Mouse (Mus musculus) ES-Bruce4 (cell line): ENCODE measurements around the gene Rnf130. TPM values are rescaled to one million over a fixed set of nuclear protein-coding genes. Genes with fewer than 3 reads are reported as not detected.

Experiments
- H3K27ac ChIP-seq: 2 replicates; pipeline ENCODE4 v1.5.1; 2012; ENCODE audit warnings: low read length, inconsistent platforms; ENCODE audit not compliant: insufficient read depth
- H3K27me3 ChIP-seq: 2 replicates; pipeline ENCODE4 v1.6.1; 2012; ENCODE audit warnings: mild to moderate bottlenecking, low read length, inconsistent platforms; ENCODE audit not compliant: control insufficient read depth, poor library complexity, insufficient read depth, severe bottlenecking
- H3K36me3 ChIP-seq: 2 replicates; pipeline ENCODE4 v1.6.1; 2012; ENCODE audit warnings: inconsistent platforms, mild to moderate bottlenecking, low read length, moderate library complexity; ENCODE audit not compliant: control insufficient read depth, poor library complexity, insufficient read depth, severe bottlenecking
- H3K4me1 ChIP-seq: one replicate; pipeline ENCODE4 v1.8.1; 2011; ENCODE audit warnings: low read length; ENCODE audit not compliant: control insufficient read depth, insufficient read depth
- H3K4me3 ChIP-seq: 2 replicates; pipeline ENCODE4 v1.5.1; 2011; ENCODE audit warnings: low read depth, mild to moderate bottlenecking, low read length
- H3K9ac ChIP-seq: 2 replicates; pipeline ENCODE4 v1.6.1; 2012; ENCODE audit warnings: low read depth, mild to moderate bottlenecking, inconsistent platforms; ENCODE audit not compliant: poor library complexity, severe bottlenecking
- H3K9me3 ChIP-seq: replicated peaks from 2 replicates; pipeline ENCODE4 v1.6.1; 2012; ENCODE audit warnings: mild to moderate bottlenecking, low read length, inconsistent platforms; ENCODE audit not compliant: control insufficient read depth, poor library complexity, insufficient read depth, severe bottlenecking
- CTCF ChIP-seq: IDR thresholded peaks from one replicate; pipeline ENCODE4 v1.8.1; 2011; ENCODE audit warnings: low read depth, low read length
- EP300 ChIP-seq: IDR thresholded peaks from 2 replicates; pipeline ENCODE4 v1.6.1; 2011; ENCODE audit warnings: low read depth, low read length; ENCODE audit not compliant: insufficient read depth
- POLR2A ChIP-seq: IDR thresholded peaks from one replicate; pipeline ENCODE4 v1.8.1; 2011; ENCODE audit warnings: low read length; ENCODE audit not compliant: insufficient read depth
- polyA plus RNA-seq: library from polyadenylated mRNA; stranded (reverse); fragments of >200 nt; gene quantifications from 2 replicates; pipeline ENCODE4 v1.2.4, GENCODE M21; 2011; ENCODE audit warnings: low read depth; ENCODE audit not compliant: missing spikeins, insufficient read depth, insufficient read length

Rnf130 gene
- polyA plus RNA-seq, 1 experiment = 21.8 TPM

GRCm38 (mm10) chr11:50081365-50082190 is 56.4 kb downstream of the Rnf130 start:
- Histone ChIP-seq H3K4me3 (no peak overlapping the region), H3K4me1 (no peaks in the 10 kb centered on the region), H3K36me3 (no peaks in the 10 kb centered on the region), H3K27me3 (no peaks in the 10 kb centered on the region), H3K27ac (no peak overlapping the region), H3K9me3 (no peaks in the 10 kb centered on the region), H3K9ac (no peak overlapping the region)
- TF ChIP-seq POLR2A = no peak
- TF ChIP-seq CTCF = no peak
- no peak for TF ChIP-seq EP300

DNA sequence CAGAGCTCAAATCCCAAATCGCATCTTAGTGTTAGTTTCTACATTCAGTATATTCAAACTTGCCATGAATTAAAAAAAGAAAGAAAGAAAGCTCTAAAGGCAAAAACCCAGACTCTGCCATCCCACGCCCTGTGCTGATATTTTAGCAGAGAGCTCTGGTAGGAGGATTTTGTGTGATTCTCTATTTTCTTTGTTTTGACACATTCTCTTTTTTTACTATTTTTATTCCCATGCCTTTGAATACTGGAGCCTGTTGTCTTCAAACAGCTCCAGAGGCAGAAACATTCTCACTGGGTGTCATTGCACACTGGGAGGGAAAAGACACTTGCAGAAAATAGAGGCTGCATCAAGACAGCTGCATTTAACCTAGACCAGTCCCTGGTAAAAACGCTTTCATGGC is 61.1 kb downstream of the Rnf130 start:
- Histone ChIP-seq H3K9me3 (no peaks in the 10 kb centered on the region), H3K27me3 (no peaks in the 10 kb centered on the region), H3K27ac (no peak overlapping the region), H3K4me3 (no peak overlapping the region), H3K36me3 (no peaks in the 10 kb centered on the region), H3K4me1 (no peaks in the 10 kb centered on the region), H3K9ac (no peak overlapping the region)
- TF ChIP-seq EP300 (no peak), CTCF (no peak), POLR2A (no peak)

GRCm38 (mm10) chr11:50089840-50090239 is 64.7 kb downstream of the Rnf130 start:
- H3K27me3 ChIP-seq = no peaks in the 10 kb centered on the region
- no peaks in the 10 kb centered on the region for H3K36me3 ChIP-seq
- no peaks in the 10 kb centered on the region for H3K4me1 ChIP-seq
- H3K4me3 ChIP-seq = no peak overlapping the region
- no peak overlapping the region for H3K27ac ChIP-seq
- H3K9me3 ChIP-seq = no peaks in the 10 kb centered on the region
- H3K9ac ChIP-seq = no peak overlapping the region
- TF ChIP-seq EP300 = no peak
- no peak for TF ChIP-seq POLR2A
- TF ChIP-seq CTCF = no peak

DNA sequence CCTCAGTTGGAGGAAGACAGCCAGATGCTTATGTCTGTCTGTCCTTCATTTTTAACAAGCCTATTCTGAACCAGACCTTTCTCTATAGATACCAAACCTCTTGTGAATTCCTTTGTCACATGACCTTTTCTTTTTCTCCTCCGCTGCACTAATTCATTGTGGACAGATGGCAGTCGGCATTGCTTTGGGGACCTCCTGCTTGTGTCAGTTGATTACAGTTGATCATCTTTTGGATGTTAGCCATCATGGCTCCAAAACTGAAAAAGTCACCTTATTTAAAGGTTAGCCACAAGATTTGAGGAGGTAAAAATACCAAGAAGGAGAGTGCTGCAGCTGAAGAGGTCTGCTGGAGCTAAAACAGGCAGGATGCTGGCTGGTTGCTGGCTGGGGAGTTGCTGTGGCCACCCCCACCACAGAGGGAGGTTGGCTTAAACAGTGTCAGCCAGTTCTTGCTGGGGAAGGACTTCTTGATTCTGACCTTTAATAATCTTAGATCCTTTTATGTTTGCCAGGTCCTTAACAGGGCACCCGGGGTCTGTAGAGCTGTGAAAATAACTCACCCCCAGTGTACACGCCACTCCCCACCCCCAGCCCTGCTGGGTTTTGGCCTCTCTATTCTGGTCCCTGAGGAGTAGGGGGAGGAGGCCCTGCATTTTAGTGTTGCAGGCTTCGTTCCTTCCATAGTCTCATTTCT is 66.0 kb downstream of the Rnf130 start:
- Histone ChIP-seq H3K27ac (no peak overlapping the region), H3K4me3 (no peak overlapping the region), H3K9ac (no peak overlapping the region), H3K4me1 (no peaks in the 10 kb centered on the region), H3K9me3 (no peaks in the 10 kb centered on the region), H3K27me3 (no peaks in the 10 kb centered on the region), H3K36me3 (no peaks in the 10 kb centered on the region)
- TF ChIP-seq CTCF (no peak), EP300 (no peak), POLR2A (no peak)

DNA sequence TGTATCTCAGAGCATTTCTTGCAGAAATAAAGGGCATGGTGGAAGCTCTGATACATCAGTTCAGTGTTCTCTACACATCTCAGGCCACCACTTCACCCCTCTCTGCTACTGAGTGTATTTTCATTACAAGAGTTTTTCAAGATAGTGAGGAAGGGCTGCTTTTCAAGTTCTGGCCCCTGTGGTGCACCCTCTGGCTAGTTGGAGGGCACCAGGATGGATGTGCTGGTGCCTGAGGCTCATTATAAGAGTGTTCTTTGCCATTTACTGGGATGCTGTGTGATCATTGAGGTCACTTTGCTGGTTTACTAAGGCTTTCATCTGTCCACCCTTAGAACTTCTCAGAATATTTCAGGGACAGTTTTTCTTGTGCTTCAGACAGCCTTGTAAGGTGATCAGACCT is 66.5 kb downstream of the Rnf130 start:
- no peak overlapping the region for H3K27ac ChIP-seq
- TF ChIP-seq POLR2A (no peak), CTCF (no peak), EP300 (no peak)
- H3K27me3 ChIP-seq = no peaks in the 10 kb centered on the region
- H3K9me3 ChIP-seq = no peaks in the 10 kb centered on the region
- H3K9ac ChIP-seq = no peak overlapping the region
- no peaks in the 10 kb centered on the region for H3K4me1 ChIP-seq
- H3K36me3 ChIP-seq = no peaks in the 10 kb centered on the region
- H3K4me3 ChIP-seq = no peak overlapping the region

DNA sequence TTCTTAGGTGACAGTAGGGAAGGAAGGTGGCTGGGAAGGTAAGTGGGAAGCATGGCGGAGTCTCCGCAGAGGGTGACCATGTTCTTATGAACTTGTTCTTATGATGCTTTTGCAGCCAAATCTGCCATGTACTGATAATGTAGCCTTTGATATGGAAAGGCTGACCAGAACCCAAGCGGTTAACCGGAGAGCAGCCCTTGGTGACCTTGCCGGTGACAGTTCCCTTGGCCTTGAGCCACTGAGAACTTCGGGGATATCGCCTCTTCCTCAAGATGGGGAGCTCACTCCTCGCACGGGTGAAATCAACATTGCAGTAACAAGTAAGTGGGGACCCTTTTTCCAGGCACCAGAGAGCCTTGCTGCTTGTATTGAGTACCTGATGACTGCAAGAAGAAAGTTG is 70.5 kb downstream of the Rnf130 start:
- H3K27me3 ChIP-seq = no peaks in the 10 kb centered on the region
- H3K27ac ChIP-seq = no peak overlapping the region
- no peak for TF ChIP-seq POLR2A
- no peak for TF ChIP-seq CTCF
- TF ChIP-seq EP300 = no peak
- H3K36me3 ChIP-seq = no peaks in the 10 kb centered on the region
- H3K4me1 ChIP-seq = no peaks in the 10 kb centered on the region
- no peaks in the 10 kb centered on the region for H3K9me3 ChIP-seq
- H3K9ac ChIP-seq = no peak overlapping the region
- H3K4me3 ChIP-seq = no peak overlapping the region
